Mouse (Mus musculus) Patski (cell line): Measurements from ENCODE around the gene Ttll1. TPM values are rescaled to one million over a fixed set of nuclear protein-coding genes. Genes with fewer than 3 reads are reported as not detected.

ENCODE experiments used
- ATAC-seq: fragments of 100-300 bp; one replicate; pipeline ENCODE4 v1.8.0; 2021
- CTCF ChIA-PET: fragments of 350-600 bp; sonication (Branson Sonifier 250); formaldehyde crosslinking; loops from one replicate; lab custom pipeline; 2022; ENCODE audit warnings: inconsistent platforms; lab: Charles Lee
- POLR2A ChIA-PET: fragments of 350-600 bp; sonication (Branson Sonifier 250); formaldehyde crosslinking; loops from one replicate; lab custom pipeline; 2022; ENCODE audit warnings: antibody characterized with exemption, inconsistent platforms; lab: Charles Lee
- DNase-seq: peaks from one replicate; pipeline ENCODE4 v3.0.0-alpha.2; 2011; ENCODE audit warnings: low read depth, low spot score
- H3K27me3 ChIP-seq: fragments of 371-371 bp; one replicate; pipeline ENCODE4 v1.5.1; 2021
- CTCF ChIP-seq: fragments of 100-300 bp; IDR thresholded peaks from one replicate; pipeline ENCODE4 v1.5.1; 2021
- in situ Hi-C: fragments of 300-500 bp; cut with MboI; formaldehyde crosslinking; loops from 3 replicates; pipeline ENCODE4 v1.11.1; 2018; ENCODE audit warnings: low pct_unique_long_range_greater_than_20kb, mixed read lengths
- polyA plus RNA-seq: library from polyadenylated mRNA; unstranded; gene quantifications from one replicate; pipeline ENCODE4 v1.2.3, GENCODE M21; 2021

The Ttll1 gene
- polyA plus RNA-seq, 1 experiment from 2014 or later: 28.2 TPM

DNA sequence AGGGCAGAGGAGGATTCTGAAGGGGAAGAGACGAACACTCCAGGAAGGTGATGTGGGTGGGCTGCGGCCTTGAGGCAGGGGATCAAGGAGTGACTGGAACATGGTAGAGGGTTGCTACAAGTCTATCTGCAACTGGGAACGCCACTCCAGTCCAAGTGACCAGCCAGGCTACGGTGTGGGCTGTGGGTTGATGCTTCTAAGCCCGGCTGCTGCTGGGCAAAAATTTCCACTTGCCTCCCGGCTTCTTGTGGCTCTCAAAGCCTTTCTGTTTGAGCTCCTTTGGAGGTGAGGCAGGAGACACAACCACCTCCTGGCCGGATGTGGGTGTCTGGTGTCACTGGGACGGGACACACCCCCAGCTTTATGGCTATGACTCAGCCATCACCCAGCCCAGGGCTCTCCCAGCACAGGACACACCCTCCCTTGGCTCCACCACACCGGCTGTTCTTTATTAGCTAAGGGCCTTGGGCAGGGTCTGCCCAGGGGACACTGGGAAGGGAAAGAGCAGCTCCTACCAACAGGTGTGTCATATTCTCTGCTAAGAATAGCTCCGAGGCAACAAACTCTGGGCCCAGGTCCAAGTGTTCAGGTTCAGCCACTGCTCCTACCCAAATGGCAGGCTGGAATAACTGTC lies 36.7 kb downstream of the Ttll1 start:
- ChIA-PET CTCF (interaction anchor here (1.2 to 1.5 kb wide), 2 partner anchors 8 to 99 kb away, joined by 3 to 4 read pairs; no protein-coding TSS in a partner anchor), POLR2A (interaction anchor here (1.1 kb wide), 1 partner anchor 10 kb away, joined by 8 read pairs; the partner anchor contains the start of gene Pacsin2)
- H3K27me3 ChIP-seq: no peaks in the 10 kb centered on the region
- TF ChIP-seq CTCF: no peak
- no peak for DNase-seq
- in situ Hi-C loops: no loop called here
- ATAC-seq: peak; percentile 94

DNA sequence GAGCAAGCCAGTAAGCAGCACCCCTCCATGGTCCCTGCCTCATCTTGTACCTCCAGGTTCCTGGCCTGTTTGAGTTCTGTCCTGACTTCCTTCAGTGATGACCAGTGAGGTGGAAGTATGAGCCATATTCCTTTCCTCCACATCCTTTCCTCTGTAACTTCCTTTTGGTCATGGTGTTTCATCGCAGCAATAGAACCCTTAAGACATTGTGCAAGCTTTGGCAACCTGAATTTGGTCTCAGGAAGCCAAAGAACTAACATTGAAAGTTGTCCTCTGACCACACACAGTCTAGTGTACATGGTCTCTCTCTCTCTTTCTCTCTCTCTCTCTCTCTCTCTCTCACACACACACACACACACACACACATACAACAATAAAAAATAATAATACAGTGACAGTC lies 37.4 kb downstream of the Ttll1 start:
- ATAC-seq (no peak), DNase-seq (no peak)
- ChIA-PET POLR2A (interaction anchor here (1.1 kb wide), 1 partner anchor 9 kb away, joined by 8 read pairs; the partner anchor contains the start of gene Pacsin2), CTCF (no interaction called here)
- H3K27me3 ChIP-seq: no peaks in the 10 kb centered on the region
- TF ChIP-seq CTCF: no peak
- in situ Hi-C loops: no loop called here

DNA sequence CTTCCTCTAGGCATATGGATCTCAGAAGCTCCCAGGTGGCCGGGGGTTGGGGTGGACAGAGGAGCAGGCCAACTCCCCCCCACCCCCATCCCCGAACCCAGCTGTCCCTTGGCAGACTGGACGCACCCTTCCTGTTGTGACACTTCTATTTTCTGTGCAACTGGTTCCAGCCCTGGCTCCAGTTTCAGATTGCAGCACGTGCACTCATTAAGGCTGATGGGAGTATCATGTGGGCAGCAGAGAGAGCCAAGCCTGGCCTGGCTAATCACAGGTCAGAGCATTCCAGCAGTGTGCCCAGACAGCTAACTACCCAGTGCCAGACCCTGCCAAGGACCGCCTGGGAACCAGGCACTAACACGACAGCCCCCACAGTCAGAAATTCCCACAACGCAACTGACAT lies 39.2 kb downstream of the Ttll1 start:
- in situ Hi-C loops: no loop called here
- CTCF ChIA-PET: no interaction called here
- DNase-seq (no peak), ATAC-seq (no peak)
- no peaks in the 10 kb centered on the region for H3K27me3 ChIP-seq
- POLR2A ChIA-PET: no interaction called here
- no peak for TF ChIP-seq CTCF

DNA sequence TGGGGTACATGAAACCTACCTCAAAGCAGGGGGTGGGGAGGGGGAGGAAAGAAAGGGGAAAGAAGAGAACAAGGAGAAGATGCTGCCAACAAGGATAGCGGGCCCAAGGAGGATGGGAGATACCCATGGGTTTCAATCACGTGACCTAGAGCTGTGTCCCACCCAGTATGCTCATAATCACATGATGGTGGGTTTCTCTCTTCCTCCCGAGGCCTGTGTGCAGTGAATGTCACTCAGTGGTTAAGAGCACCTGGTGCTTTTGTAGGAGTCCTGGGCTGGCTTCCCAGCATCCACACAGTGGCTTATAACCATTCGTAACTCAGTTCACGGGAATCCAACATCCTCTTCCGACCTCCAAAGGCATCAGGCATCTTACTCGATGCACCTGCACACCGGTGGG lies 40.2 kb downstream of the Ttll1 start:
- CTCF ChIA-PET: no interaction called here
- in situ Hi-C loops: no loop called here
- POLR2A ChIA-PET: no interaction called here
- H3K27me3 ChIP-seq: no peaks in the 10 kb centered on the region
- DNase-seq: no peak
- ATAC-seq: no peak
- TF ChIP-seq CTCF: no peak

DNA sequence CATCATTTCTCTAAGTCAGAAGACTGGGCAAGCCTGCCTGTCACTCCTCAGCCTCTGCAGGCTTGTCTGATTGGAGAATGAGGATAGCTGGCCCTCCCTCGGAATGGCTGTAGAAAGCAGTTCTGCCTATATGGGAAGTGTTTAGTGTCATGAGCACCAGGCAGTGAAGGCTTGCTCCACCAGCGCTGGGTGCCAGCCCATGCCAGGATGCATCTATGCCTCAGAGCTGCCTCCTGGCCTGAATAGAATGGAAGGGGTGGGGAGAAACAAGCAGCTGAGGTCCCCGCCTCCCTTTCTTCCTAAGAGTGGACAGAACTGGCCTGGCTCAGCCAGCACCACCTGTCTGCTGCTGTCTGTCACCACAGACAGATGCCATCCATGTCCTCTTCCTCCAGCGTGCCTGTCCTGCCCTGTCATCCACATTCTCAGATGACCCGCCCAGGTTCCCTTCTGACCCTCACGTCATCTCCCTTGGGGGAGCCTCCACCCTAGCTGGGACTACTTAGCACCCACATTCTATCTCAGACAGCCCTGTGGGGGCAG lies 41.3 kb downstream of the Ttll1 start:
- in situ Hi-C loops: no loop called here
- POLR2A ChIA-PET: interaction anchor here (0.7 to 1.1 kb wide), 2 partner anchors 16 kb away, joined by 3 read pairs; no protein-coding TSS in a partner anchor
- ATAC-seq: no peak
- CTCF ChIA-PET: interaction anchor here (1.2 kb wide), 1 partner anchor 9 kb away, joined by 3 read pairs; no protein-coding TSS in a partner anchor
- no peak for TF ChIP-seq CTCF
- no peak for DNase-seq
- H3K27me3 ChIP-seq: no peaks in the 10 kb centered on the region

DNA sequence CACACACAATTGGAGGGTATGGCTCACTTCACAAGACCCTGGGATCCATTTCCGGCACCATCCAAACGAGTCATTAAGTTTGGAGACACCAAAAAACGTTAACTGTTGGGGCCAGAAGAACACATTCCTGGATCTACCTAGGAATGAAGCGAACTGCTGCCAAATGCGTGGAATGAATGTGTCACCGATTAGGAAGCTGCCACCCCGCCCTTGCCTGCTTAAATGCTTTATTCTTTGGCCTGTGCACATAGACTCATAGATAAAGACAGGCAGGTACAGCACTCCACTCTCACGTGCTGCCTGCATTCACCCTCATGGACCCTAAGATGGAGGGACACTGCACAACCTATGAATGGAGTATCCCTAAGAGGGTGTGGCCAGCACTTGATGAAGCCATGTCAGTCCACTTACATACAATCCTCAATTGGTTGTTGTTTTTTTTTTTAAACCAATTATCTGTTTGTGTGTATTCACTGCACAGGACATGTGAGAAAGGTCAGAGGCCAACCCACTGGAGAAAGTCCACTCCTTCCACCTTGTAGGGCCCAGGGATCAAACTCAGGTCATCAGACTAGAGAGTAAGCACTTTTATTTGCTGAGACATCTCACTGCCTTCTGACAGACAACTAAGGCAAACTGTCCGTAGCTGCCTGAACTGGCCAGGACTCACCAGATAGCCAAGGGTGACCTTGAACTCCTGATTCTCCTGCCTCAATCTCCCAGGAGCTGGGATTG lies 43.3 kb downstream of the Ttll1 start:
- ChIA-PET CTCF (no interaction called here), POLR2A (interaction anchor here (0.7 kb wide), 2 partner anchors 36 to 50 kb away, joined by 3 read pairs; no protein-coding TSS in a partner anchor)
- TF ChIP-seq CTCF: no peak
- no peak for ATAC-seq
- DNase-seq: no peak
- no peaks in the 10 kb centered on the region for H3K27me3 ChIP-seq
- in situ Hi-C loops: no loop called here

DNA sequence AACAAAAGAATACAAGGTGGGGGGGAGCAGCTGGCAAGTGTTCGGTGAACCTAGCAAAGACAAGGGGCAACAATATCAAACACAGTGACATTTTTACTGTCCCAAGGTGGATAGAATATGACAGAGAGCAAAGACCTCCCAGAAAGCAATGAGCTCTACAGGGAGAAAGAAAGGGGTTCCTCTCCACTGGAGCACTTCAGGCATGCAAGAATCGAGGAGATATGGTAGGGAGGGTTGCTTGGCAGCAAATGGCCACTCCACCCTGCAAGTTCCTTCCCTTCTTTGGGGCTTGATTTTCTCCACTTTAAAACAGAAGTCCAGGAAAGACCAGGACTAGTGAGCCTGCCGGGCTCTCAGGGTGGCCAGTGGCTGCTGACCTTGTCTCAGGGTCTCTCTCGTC lies 44.4 kb downstream of the Ttll1 start:
- ATAC-seq (no peak), DNase-seq (no peak)
- TF ChIP-seq CTCF: no peak
- in situ Hi-C loops: no loop called here
- no peaks in the 10 kb centered on the region for H3K27me3 ChIP-seq
- ChIA-PET POLR2A (no interaction called here), CTCF (interaction anchor here (1.2 kb wide), 1 partner anchor 8 kb away, joined by 3 read pairs; no protein-coding TSS in a partner anchor)

DNA sequence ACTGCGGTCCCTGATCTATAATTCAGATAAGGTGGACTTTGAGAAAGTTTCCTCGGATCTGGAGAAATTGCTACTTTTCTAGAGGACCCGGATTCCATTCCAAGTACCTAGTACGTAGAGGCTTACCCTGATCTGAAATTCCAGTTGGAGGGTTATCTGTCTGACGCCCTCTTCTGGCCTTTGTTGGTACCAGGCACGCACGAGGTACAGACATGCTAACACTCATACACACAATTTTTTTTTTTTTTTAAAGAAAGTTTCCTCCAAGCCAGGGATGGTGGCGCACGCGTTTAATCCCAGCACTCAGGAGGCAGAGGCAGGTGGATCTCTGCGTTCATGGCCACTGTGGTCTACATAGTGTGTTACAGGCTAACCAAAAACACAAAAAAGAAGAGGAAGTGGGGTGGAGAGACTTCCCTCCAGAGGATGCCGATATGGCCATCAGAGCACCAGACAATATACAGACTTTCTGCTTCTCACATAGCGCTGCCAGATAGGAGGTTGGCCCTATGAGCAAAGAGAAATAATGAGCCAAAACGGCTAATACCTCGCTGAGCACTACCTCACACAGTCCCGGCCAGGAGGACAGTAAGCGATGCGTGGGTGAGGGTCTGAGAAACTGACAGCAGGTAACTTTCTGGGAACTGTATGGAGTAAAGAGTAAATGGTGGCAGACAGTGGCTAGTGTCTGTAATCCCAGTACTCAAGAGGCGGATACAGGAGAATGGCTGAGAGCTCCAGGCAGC lies 45.6 kb downstream of the Ttll1 start:
- CTCF ChIA-PET: interaction anchor here (1.7 to 2.1 kb wide), 2 partner anchors 13 to 56 kb away, joined by 6 to 10 read pairs; no protein-coding TSS in a partner anchor
- in situ Hi-C loops: no loop called here
- no peaks in the 10 kb centered on the region for H3K27me3 ChIP-seq
- DNase-seq (no peak), ATAC-seq (no peak)
- no peak for TF ChIP-seq CTCF
- POLR2A ChIA-PET: interaction anchor here (0.8 to 2.3 kb wide), 4 partner anchors 9 to 46 kb away, joined by 3 to 8 read pairs (median 4); no protein-coding TSS in a partner anchor

DNA sequence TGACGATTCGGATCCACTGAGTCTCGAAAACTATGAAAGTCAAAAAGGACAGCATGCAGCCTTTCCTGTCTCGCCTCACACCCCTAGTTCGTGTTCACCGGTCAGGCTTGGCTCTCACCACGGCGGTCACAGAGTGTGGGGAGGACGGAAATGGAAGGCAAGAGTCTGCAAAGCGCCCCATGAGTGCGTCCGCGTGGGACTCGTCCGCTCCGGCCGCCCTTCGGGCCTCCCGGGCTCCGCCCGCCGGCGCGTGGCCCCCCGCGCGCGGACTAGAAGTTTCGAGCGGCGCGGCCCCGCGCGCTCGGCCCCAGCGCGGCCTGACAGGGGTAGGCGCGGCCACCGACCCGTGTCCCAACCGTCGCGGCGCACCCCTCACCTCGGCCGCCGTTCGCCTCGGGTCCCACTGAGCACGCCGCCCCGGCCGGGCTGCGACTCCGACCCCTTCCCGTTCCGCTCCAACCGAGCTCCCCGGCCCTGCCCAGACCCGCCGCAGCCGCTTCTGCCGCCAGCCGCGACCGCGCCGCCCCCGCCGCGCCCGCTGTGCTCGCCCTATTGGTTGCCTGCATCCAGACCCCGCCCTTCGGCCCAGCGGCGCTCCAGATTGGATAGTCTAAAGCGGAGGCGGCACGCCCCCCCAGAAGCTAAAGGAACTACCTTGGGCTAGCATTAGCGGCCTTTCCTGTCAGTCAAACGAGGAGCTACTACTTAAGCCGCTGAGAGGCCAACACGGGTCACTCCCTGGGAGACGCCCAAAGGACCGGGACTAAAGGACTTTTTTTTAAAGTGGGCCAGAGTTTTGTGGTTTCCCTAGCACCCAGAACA lies 46.4 kb downstream of the Ttll1 start, which contains the start of gene Pacsin2:
TSS of gene Pacsin2 (minus strand) at position 524 of the 822 bp plus-strand sequence.
- in situ Hi-C loops: no loop called here
- TF ChIP-seq CTCF: no peak
- DNase-seq: peak; percentile 68
- ChIA-PET POLR2A (interaction anchor here (0.8 to 2.3 kb wide), 6 partner anchors 10 to 54 kb away, joined by 3 to 8 read pairs (median 4); no protein-coding TSS in a partner anchor), CTCF (interaction anchor here (0.5 to 2.1 kb wide), 4 partner anchors 13 to 83 kb away, joined by 3 to 10 read pairs (median 6); no protein-coding TSS in a partner anchor)
- peak; percentile 98 for ATAC-seq
- no peaks in the 10 kb centered on the region for H3K27me3 ChIP-seq
